Mouse (Mus musculus) Muller cell, postnatal 12 days (primary cell): ENCODE results near the gene Cadm2.

ENCODE experiments used
- DNase-seq: peaks from one replicate; pipeline ENCODE4 v3.0.0-alpha.2; 2015; ENCODE audit errors: inconsistent ontology term

Gene Cadm2

DNA sequence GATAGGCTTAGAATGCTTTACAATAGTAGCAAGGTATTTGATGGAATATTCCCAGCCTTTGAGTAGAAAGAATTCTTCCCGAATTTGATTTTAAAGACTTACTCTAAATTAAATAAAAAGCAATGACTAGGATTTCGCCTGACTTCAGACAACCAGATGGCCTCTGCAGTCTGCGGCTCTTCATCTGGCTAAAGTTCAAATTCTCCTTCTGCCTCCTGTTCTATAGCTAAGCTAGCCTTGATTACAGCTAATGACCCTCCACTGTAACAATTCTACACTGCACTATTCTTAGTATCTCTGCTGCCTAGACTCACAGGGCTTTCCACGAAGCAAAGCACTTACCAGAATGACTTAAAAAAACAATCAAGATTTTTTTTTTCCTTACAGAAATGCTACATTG, 495.9 kb downstream of the Cadm2 start:
- no peak for DNase-seq

DNA sequence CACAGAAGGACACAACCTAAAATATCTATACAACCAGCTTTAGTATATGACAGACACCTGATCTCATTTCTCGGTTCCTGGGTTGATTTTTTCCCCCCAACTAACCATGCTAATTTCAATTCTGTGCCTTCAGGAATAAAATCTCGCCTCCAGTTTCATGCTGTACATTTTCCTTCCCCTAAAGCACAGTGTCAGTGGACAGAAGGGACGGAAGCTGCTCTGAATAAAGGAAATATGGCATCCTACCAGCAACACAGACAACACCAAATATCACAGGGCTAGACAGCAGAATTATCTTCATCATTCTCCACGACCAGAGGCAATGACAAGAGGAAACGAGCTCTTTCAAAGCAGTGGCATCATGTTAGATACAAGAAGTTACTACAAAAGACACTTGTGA, 498.2 kb downstream of the Cadm2 start:
- no peak for DNase-seq

DNA sequence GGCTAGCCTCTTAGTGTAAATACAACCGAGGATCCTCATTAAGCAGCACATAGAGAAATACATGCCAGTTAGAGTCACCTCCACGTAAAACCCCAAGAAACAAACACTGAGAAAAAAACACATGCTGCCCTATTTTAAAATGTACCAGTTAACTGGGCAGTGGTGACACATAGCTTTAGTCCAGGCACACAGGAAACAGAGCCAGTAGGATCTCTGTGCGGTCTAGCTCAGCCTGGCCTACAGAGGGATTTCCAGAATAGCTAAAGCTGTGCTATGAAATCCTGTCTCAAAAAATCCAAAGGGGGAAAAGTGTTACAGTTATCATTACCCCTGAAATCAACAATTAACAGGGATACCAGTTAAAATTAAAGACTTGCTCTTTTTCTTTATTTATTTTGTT, 498.9 kb downstream of the Cadm2 start:
- DNase-seq: no peak

DNA sequence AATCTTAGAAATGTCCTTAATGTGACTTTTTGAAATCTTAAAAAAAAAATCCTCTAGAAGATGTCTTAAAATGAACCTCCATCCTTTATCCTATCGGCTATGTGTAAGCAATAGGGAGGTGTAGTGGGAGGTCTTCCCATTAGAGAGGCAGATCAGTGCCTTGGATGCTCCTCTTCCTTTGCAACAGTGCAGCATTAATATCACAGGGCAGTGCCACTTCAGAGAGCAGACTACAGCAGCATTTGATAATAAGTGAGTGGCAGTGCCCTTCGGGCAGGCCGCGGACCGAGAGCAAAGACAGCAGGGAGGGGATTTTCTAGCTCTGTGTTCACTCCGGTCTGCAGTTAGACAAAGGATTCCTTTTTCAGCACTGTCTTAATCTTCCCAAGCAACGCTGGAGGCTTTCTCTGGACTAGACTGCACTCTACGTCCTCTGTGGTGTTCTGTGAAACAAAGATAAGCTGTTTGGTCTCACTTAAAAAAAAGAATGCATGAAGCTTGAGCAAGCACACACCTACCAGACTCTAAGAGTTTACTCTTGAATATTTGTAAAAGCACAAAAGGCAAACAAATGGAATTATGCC, 514.1 kb downstream of the Cadm2 start:
- no peak for DNase-seq

DNA sequence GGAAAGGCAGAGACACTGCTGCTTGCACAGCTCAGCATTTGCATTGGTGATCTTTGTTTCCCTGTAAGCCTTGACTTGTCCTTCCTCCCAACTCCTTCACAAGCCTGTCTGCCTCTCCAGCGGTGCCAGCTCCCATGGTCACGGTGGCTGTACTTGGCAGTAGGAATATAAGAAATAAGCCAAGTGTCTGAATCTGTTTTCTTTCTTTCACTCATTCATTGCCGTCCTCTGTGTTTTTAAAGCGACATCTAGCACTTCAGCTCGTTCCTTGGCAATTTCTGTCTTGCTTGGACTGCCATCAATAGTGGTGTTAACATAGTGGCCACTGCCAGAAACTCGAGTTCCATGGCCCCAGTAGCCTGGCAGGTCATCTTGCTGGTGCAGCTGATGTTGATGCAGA, 524.0 kb downstream of the Cadm2 start:
- no peak for DNase-seq

DNA sequence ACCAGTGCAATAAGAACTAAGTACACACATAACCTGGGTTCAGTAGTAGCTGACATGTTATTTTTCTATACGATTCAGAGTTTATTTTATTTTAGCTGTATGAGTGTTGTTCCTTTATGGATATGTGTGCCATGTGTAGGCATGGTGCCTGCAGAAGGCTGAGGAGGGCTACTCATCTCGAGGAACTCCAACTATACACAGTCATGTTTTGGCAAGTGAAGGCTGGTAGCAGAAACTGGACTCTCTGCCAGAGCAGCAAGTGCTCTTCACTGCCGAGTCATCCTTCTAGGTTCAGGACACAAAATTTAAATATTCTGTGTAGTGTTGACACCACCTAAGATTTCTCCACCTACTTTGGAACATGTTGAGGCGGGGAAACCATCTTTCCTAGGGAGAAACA, 524.8 kb downstream of the Cadm2 start:
- DNase-seq: no peak

DNA sequence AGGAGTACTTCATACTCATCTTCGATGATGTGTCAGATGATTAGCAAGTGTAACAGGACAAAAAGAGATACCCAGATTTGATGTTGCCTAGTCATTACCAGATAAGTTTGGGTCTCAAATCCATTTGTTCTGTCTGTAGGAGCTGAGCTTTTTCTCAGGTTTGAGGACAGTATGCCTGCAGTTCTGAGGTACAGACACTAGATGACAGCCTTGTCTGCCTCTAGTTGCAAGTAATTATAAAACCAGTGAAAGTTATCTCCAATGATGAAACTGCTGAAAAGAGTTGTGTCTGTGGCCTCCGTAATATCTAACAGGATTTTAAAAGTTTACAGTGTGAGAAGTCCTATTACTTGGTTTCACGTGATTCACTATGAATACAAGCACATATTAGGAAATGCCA, 531.0 kb downstream of the Cadm2 start:
- DNase-seq: peak; percentile 32

DNA sequence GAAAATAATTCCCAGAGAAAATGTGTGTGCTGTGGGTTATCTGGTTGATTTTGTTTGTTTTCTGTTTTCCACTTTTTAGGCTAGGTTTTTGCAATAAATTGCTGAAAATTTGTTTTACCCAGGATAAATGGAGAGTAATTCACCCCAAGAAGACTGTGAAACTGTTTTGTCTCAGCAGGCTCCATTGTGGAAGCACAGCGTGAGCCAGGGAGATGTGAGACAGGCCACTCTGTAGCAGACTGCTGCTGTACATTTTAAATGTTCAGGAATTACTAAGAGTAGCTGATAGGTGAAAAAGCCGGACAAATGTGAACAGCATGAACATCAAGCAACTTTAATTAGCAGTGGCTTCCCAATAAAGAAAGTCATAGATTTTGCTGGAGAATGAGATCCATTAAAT, 541.4 kb downstream of the Cadm2 start:
- no peak for DNase-seq

DNA sequence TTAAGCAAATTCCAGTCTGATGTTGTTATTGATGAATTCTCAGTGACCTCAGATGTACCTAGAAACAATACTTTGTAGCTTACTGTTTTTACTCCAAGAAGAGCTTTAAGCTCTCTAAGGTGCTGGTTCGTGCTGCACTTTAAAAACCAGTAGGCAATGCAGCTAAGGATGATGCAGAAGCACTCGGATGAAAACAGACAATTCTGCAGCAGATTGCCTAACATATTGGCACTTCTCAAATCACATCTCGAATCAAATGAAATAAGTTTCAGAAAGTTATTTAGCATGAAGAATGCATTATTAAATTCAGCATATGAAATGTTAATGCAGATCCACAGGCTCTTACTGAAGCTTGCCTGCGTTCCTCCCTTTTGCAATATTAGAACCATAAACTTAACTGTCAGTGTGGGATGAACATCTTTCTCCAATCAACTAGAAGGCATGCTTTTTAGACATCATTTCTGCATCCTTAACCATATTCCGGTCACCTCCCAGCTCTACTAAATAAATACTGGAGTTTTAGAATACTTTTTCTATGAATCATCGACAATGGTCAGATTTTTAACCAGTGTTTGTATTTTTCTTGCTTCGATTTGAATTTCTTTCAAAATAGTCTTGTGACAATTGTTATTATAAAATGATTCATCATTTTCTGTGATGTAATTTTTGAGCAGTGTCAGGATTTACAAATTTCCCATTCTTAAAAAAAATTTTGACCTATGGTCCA, 544.4 kb downstream of the Cadm2 start:
- peak; percentile 79 for DNase-seq

DNA sequence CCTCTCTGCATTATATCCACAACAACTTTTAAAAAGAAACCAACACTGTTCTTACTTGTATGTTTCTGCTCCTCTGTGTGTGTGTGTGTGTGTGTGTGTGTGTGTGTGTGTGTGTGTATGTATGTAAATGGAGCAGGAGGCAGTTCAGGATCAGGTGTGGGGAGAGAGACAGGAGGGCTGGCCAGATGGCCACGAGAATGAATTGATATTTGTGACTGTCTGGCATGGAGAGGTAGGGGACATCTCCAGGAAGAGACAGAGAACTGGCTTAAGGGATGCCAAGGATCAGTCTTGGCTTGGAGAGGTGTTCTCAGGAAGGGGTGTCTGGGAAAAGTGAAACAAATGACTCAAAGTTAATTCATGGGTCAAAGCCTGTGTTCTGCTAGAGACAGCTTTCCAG, 552.2 kb downstream of the Cadm2 start:
- DNase-seq: no peak

DNA sequence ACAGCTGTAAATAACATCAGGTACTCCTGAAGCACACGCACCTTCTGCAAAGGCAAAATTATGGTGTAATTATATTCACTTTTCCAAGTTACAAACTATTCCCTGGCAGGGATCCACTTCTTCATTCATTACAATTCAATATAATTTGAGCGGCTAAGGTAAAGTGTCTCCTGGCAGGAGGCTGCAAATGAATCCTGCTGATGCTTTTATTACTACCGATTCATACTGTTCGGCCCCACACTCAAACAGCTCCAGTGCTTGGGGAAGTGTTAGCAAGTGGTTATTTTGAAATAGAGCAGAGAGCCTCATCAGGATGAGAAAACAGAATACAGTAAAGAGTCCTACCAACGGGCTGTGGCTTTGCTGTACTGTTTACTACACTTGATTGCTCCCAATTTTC, 589.8 kb downstream of the Cadm2 start:
- no peak for DNase-seq

DNA sequence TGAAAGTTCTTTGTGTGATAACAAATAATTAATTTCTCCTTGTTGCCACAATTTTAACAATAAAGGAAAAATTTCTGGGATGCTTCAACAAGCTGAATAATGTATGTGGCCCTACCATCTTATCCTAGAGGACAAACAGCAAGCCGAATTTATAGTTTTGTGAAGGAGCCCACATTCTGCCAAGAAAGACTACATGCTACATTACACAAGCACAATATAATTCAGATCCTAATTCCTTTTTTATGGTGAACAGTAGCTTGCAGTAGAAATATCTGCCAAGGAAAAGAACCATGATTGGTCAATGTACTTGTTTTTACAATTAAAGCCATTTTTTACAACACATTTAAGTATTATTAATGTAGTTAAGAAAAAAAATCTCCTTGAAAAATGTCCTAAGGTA, 600.9 kb downstream of the Cadm2 start:
- DNase-seq: peak; percentile 56

DNA sequence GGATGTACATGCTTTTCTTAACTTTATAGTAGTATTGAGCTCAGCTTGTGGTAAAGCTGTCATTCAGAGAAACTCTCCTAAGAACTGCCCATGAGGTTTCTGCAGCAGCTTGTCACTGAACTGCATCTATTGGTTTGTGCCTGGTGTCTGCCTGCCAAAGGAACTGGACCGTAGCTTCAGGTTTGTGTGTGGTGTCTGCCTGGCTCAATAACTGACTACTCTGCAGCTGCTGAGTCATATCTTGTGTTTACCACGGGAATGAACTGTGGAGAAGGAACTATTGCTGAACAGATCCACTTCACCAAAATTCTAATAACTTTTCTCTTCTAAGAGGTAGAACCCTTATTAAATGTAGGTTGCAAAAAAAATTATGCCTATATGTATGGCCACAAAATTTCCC, 603.0 kb downstream of the Cadm2 start:
- peak; percentile 27 for DNase-seq

DNA sequence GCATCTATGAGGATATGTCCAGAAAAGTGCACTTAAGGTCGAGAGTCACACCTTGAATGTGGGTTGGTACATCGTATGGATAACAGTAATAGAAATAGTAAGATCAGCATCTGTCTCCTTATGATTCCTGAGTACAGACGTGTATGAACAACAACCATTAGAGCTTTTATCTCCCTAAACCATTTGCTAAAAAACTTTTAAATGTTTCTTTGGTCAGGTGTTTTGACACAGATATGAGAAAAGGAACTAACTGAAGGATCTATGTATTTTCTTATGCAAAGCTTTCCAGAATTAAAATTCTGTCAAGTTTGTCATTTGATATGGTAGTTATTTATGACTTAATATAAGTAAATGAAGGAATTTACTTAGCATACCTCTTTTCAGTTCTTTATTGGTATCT, 617.5 kb downstream of the Cadm2 start:
- DNase-seq: no peak

DNA sequence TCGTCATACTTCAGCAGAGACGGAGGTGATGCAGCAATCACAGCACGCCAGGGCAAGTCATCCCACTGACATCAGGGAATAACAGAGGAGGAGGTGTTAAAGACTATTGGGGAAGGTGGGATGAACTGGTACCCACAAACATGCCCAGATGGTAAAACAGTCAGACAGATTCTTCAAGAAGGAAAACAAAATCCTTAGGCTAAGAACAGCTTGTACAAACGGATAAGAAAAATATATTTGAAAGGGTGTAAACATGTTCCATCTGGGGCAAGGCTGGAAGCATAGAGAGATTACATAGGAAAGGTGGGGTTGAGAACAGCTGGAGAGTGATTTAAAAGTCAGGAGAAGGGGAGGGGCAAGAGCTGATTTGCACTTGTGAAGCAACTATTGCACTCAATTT, 619.0 kb downstream of the Cadm2 start:
- no peak for DNase-seq

DNA sequence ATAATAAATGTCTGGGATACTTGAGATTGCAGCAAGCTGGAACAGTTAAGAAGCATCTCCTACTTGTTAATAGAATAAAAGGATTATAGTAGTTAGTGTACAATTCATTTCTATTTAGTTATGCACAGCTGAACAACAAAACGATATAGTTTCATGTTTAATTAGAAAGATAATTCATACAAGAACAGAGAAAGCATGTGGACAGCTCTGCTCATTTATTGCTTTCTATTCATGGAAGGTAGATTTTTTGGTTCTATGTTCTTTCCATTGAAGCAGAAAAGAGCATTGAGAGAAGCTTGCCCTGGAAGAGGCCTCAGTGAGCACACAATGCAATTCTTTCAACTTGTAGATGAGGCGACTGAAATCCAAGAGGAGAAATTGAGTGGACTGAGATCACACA, 623.2 kb downstream of the Cadm2 start:
- DNase-seq: peak; percentile 73

DNA sequence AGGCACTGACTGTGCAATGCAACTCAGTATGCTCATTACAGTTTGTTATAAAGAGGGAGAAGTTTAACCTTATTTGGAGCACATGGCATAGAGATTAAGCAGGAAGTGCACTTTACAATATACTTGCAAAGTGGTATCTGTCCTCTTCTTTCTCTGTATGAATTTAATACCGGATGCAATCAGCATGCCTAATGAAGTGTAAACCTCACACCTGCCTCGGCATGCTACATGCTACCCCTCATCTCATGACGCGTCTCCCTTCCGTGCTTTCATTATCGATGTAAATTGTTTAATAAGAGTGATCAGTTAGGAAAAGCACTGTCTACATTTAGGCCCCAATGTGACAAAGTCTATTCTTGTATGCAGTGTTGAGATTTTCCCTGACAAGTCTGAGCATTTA, 633.0 kb downstream of the Cadm2 start:
- no peak for DNase-seq

DNA sequence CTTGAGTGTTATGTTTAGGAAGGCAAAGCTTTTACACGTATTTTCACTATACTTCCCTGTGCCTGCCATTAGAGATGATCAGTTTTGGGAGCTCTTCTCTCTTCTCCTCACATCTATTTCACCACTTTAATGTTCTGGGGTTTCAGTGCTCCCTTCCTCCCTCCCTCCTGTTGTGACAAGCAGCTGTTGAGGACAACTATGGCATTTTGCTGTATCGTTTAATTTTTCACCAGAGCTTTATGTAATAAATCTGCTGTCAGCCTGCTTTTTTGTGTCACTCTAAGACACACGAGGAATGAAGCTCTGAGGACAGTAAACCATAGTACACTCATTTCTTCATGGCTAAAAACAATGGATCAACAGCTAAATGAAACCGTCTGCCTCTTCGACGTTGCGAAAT, 633.8 kb downstream of the Cadm2 start:
- no peak for DNase-seq

DNA sequence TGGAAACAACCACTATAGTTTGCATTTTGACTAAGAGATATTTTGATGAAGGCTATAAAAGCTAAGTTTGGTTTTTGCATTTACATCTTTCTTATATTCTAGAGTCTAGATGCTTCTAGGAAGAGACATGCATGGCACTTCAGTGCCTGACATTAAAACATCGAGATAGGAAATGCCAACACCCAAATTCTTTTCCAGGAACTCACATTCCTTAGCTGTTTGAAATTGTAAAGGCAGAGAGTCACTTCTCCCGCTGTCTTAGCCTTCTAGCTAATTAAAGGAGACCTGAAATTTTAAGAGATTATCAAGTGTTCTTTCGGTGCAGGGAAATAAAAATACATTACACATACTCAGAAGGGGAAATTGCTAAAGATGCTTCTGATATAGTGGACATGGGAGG, 649.8 kb downstream of the Cadm2 start:
- peak; percentile 81 for DNase-seq

DNA sequence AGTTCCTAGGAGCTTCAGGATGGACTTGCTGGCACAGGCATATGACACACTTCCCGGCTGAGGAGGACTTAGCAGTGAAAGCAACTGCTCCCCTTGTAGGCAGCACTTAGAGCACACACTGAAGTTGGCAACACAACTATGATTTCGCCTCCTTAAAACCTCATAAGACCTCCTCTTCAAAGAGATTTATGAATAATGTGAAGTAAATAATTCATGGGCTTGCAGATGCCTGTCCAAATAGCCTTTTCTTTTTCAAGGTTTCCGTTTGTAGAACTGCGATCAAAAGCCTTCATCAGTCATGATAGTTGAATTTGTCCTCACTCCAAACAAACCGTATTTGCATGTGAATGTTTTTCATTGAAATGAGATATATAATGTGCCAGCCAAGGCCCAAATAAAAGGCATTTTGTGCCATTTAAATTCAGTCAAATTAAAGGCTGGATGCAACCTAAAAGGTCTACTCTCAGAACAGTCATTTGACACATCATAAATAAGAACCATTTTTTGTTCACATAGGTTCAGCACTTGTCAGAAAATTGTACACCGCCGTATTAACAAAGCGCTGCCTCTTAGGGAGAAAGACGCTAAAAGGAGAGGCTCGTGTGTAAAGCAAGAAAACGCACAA, 651.1 kb downstream of the Cadm2 start:
- no peak for DNase-seq

DNA sequence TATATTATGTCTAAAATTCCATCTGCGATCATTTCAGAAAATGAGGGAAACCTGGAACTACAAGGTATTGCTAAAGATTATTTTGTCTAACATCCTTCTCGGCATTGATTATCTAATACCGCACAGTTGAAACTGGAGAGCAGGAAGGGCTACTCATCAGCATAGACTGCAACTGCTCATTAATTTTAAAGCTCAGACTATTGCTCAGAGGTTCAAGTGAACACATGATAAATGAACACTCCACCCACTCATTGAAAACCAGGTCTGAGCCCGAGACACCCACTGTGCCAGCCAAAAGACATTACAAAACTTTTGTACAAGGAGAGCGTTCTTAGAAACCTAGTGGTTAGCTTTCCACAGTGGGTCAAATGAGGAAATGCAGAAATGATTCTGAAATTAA, 652.4 kb downstream of the Cadm2 start:
- peak; percentile 60 for DNase-seq

DNA sequence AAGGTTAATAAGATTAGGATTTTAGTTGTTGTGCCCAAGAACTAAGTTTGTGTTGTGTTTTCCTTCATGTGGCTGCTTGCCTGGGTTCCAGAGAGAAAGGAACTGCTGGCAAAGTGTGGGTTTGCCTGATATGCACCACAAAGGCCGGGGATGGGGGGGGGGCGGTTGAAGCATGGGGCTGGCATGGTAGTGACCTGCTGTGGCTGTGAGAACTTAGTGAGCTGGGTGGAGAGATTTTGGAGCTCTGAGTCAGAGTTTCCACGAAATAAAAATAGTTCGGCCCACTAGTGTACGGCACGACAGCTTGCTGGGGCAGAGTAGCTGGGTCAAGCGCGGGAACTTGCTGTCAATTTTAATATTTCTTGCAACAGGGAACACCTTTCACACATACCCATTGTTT, 653.0 kb downstream of the Cadm2 start:
- peak; percentile 81 for DNase-seq

DNA sequence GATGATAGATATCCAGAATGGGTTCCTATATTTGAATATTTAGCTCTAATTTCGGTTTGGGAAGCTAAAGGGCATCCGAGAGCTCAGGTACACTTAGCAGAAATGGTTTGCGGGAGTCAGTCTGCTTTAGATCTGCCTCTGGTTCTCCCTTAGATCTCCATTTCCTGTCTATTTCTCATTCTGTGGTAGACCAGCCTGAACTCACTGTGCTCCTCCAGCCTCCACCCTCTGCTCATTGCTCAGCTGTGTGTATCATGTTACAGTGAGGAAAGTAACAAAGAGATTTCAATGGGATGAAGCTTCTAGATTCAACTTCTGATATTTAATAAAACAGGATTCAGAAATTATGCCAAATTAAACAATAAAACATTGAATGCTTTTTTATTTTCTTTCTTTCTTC, 661.6 kb downstream of the Cadm2 start:
- no peak for DNase-seq

DNA sequence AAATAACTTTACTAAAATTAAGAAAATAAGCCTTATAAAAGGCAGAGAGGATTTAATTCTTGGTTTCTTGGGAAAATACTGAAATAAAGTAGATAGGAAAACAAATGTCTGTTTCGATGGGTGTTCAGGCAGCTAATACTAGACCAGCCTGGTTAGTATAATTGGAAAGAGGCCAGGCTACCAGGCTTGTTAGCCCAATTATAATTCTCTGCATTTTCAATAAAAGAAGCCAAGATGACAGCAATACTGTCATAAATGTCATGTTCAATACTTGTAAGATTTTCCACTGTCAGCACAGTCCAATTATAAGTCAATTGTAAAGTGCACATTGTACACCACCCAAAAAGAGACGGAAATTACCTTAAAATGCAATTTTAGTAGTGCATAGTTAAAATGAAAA, 664.8 kb downstream of the Cadm2 start:
- DNase-seq: peak; percentile 45
